Mouse (Mus musculus) cerebellum, adult (tissue): ENCODE data around the gene Rapgef2.
"Not testable (repeated sequence)": the region's sequence is repeated elsewhere in the genome, so short reads cannot be mapped to it uniquely, and the experiment has no call there.

Source experiments
- ATAC-seq: cut with Nextera tagmentation; 2 replicates; pipeline ENCODE4 v1.9.2; 2017; ENCODE audit warnings: mild to moderate bottlenecking, moderate library complexity, mixed read lengths; ENCODE audit not compliant: insufficient number of reproducible peaks, low FRiP score, low TSS enrichment

Rapgef2 gene

DNA sequence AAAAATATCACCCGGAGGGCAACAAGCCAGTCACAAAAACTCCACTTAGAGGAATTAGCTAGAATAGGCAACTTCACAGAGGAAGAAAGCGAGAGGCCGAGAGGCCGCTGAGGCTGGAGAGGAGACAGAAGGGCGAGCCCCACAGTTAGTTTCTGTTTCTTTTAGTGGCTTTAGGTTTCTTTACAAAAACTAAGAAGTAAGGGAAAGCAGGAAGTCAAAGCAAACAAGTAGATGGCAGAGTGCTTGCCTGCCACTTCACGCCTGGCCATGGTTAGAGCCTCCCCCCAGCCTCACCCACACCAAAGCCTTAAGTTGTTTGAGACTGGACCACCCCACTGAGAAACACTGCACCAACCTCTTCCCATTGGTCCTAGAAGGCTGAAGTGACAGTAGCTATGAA, 108.2 kb downstream of the Rapgef2 start:
- ATAC-seq: no peak

DNA sequence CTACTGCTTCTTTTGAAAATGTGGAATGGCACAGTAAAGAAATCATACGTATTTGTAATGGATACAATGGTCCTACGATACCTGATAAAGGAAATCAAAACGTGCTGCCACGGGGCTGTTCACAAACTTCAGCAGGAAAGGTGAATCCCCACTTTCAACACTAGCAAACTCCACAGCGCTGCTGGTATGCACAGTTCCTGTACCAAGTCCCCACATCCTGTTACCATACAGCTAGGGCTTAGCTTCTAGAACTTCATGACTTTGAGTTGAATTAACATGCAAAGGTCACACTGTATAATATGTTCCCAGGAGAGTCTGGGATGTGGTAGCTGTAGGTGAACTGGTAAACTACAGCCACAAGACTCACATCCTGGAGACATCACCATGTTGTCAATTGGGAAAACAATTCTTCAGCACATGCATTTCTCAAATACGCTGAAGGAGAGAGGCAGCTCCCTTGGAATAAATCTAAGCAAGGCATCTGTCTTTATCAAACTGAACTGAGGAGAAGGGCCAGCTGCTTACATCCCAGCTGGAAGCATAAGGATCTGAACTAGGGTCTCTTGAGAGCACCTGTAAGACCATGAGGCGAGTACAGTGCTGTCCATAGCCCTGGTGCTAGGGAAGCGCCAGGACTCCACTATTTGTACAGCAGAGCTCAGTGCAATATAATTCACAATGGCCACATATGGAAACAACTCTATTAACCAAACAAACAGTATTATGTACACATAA, 109.0 kb downstream of the Rapgef2 start:
- no peak for ATAC-seq

DNA sequence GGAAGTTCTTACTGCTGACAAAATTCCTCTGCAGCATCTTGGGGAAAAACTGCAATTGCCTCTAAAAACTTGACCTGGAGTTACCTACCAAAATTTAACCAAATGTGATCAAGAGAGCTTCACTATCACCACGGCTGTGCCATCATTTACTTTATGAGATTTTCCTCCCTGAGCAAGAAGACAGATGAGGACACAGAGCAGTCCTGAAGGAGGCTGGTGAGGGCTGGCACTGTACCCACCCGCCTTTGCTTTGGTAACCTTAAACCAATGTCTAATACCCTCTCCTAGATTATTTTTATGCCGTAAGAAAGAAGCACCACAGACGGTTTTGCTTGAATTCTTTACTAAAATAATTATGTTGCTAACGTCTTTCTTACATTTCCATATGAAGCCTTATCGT, 112.1 kb downstream of the Rapgef2 start:
- no peak for ATAC-seq

- no peak for ATAC-seq
Observed at GRCm38 (mm10) chr3:79173291-79173690, 113.0 kb downstream of the Rapgef2 start.

- not testable (repeated sequence) for ATAC-seq
Observed at GRCm38 (mm10) chr3:79171146-79171545, 115.2 kb downstream of the Rapgef2 start.

DNA sequence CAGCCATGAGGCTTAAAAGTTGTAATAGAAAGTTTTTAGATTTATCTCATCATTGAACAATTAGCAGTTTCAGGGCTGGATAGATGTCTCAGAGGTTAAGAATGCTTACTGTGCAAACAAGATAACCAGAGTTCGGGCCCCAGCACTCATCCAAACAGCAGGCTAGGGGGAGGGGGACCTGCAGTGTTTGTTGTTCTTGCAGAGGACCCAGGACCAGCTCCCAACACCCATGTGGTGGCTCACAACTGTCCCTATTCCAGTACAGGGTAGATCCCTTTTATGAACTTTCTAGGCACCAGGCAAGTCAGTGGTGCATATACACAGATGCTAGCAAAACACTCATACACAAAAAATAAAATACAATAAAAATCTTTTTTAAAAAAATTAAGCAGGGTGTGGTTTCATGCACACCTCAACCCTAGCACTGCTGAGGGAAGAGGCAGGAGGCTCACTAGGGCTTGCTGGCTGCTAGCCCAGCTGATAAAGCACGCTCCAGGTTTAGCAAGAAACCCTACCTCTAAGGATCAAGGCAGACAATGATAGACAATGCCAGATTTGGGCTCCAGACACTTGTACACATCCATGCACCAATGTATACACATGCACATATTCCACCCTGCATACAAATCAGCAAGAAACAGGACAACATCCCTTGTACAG, 118.0 kb downstream of the Rapgef2 start:
- ATAC-seq: no peak

DNA sequence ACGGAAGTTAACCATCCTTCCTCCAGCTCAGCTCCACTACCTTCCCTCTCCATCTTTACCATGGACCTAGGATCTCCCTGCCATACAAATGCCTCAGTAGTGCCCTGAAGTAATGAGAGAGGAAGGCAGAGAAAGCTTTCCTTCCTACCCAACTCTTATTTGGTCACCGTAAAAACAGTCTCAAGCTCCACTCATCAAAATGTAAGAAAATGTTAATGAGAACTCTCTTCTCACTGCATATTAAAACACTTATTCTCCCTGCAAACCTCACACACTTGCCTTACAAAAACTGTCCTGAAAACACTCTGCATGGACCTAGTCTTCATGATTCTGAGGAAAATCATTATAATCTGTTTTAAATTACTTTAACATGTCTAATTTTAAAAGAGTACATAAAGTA, 118.7 kb downstream of the Rapgef2 start:
- no peak for ATAC-seq

- peak; percentile 62 for ATAC-seq
Observed at GRCm38 (mm10) chr3:79161834-79162401, 124.4 kb downstream of the Rapgef2 start.

- peak; percentile 92 for ATAC-seq
Observed at GRCm38 (mm10) chr3:79161093-79161723, 125.1 kb downstream of the Rapgef2 start.

DNA sequence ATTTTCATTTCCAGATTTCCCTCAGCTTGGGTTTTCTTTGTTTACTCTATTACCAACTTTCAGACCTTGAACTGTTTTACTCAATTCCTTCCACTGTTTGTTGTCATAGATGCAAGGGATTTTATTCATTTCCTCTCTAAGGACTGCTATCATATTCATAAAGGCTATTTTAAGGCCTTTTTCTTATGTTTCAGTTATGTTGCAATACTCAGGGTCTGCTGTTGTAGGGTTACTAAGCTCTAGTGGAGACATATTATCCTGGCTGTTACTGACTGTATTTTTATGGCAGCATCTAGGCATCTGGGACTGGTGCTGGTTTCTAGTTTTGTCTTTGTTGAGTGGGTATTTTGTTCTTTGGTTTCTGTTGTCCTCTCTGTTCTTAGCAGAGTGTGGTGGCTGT, 128.1 kb downstream of the Rapgef2 start:
- no peak for ATAC-seq

DNA sequence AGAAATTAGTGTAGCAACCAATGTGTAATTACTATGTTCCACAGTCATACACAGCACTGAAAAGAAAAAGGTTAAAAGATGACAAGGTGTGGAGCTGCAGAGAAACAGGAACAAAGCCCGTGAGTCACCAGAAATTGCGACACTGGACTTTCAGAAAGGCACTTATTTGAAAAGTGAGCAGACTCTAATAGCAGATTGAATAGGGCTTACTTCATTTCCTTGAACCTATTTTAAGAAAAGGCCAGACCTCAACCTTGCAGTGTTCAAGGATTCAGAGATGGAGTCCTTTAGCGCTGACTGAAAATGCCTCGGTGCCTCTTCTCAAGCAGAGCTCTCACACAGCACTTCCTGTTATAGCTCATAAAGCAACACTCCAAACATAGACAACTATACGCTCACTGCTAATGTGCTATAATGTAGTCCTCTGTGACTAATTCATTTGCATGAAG, 133.3 kb downstream of the Rapgef2 start:
- no peak for ATAC-seq

GRCm38 (mm10) chr3:79145407-79146055, 140.8 kb downstream of the Rapgef2 start:
- peak; percentile 19 for ATAC-seq

DNA sequence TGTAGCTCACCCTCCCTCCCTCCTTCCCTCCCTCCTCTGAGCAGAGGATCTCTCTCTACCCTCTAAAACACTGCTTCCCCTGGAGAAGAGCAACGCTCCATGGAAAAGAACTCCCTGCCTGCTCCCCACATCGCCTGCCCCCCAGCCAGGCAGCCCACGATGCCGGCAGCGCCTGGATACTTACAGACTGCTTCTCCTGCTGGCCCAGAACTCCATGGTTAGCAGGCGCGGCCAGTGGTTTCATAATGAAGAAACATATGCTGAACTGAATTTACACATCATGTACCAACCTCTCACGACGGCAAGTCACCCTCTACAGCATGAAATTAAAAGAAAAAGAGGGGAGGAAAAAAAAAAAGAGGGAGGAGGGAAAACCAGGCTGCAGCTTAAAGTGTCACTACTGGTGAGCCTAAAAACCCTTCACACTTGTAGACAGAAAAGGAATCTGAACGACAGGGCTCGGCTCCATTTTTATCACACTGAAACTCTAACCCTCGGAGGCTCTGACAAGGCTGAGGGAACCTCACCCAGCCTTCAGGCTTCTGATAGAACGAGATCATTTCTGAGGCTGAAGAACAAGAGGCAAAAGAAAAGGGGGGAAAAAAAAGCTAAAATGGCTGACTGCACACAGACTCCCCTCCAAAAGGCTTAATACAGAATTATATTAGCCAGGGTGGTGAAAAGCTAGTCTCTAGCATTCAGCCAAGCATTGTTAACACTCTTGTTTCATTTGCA, 141.5 kb downstream of the Rapgef2 start:
- ATAC-seq: peak; percentile 59

- no peak for ATAC-seq
Observed at GRCm38 (mm10) chr3:79144085-79144484, 142.2 kb downstream of the Rapgef2 start.

- ATAC-seq: no peak
Observed at GRCm38 (mm10) chr3:79139245-79139644, 147.1 kb downstream of the Rapgef2 start.

GRCm38 (mm10) chr3:79138601-79139000, 147.7 kb downstream of the Rapgef2 start:
- ATAC-seq: no peak

DNA sequence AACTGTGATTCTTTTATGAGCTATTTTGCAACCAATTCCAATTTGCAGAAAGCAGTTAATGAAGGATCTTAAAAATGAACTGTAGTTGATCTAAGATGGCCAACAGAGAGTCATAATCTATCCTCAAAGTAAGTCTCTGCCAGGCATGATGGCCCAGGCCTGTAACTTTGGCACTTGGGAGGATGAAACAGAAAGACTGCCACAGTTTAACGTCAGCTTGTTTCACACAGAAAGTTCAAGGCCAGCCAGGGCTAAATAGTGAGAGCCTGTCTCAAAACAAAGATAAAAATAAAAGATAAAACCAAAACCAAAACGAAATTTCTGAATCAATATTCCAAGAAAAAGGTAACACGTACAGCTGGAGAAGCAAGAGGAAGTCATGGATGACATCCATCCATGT, 155.3 kb downstream of the Rapgef2 start:
- no peak for ATAC-seq

- ATAC-seq: no peak
Observed at GRCm38 (mm10) chr3:79129044-79129600, 157.2 kb downstream of the Rapgef2 start.

GRCm38 (mm10) chr3:79127797-79128196, 158.5 kb downstream of the Rapgef2 start:
- no peak for ATAC-seq

- no peak for ATAC-seq
Observed at GRCm38 (mm10) chr3:79126857-79127256, 159.5 kb downstream of the Rapgef2 start.
